Mouse (Mus musculus): ENCODE measurements around the gene Gm17581.
A peak's percentile ranks its signal among the peaks of the same experiment; 100 is the strongest.
"Not testable (repeated sequence)": the region's sequence is repeated elsewhere in the genome, so short reads cannot be mapped to it uniquely, and the experiment has no call there.

Gene Gm17581

GRCm38 (mm10) chr2:155737803-155738202 is 2.1 kb upstream of the Gm17581 start:
- DNase-seq (ENCODE audit: low spot score): no peak

- DNase-seq (ENCODE audit: low spot score): no peak
Measured at GRCm38 (mm10) chr2:155736936-155737335, 1.3 kb upstream of the Gm17581 start.

- DNase-seq (ENCODE audit: low spot score): no peak
Measured at GRCm38 (mm10) chr2:155735080-155735479, 586 bp downstream of the Gm17581 start.

- DNase-seq (ENCODE audit: low spot score): peak; percentile 78
Measured at GRCm38 (mm10) chr2:155729158-155729645, 6.5 kb downstream of the Gm17581 start, which contains the start of gene Edem2. Gene Edem2 (minus strand): TSS chr2:155729475.

GRCm38 (mm10) chr2:155728742-155729141 is 6.9 kb downstream of the Gm17581 start:
- DNase-seq (ENCODE audit: low spot score): no peak

GRCm38 (mm10) chr2:155727764-155728395 is 7.8 kb downstream of the Gm17581 start:
- no peak for DNase-seq (ENCODE audit: low spot score)

- no peak for DNase-seq (ENCODE audit: low spot score)
Measured at GRCm38 (mm10) chr2:155726302-155726701, 9.4 kb downstream of the Gm17581 start.

GRCm38 (mm10) chr2:155724526-155724925 is 11.1 kb downstream of the Gm17581 start:
- no peak for DNase-seq (ENCODE audit: low spot score)

GRCm38 (mm10) chr2:155724036-155724435 is 11.6 kb downstream of the Gm17581 start:
- DNase-seq (ENCODE audit: low spot score): no peak

GRCm38 (mm10) chr2:155720585-155720984 is 15.1 kb downstream of the Gm17581 start:
- DNase-seq (ENCODE audit: low spot score): no peak

- no peak for DNase-seq (ENCODE audit: low spot score)
Measured at GRCm38 (mm10) chr2:155717082-155717990, 18.3 kb downstream of the Gm17581 start.

- DNase-seq (ENCODE audit: low spot score): no peak
Measured at GRCm38 (mm10) chr2:155710557-155710956, 25.1 kb downstream of the Gm17581 start.

- peak; percentile 49 for DNase-seq (ENCODE audit: low spot score)
Measured at GRCm38 (mm10) chr2:155707251-155707650, 28.4 kb downstream of the Gm17581 start.

- no peak for DNase-seq (ENCODE audit: low spot score)
Measured at GRCm38 (mm10) chr2:155703630-155704029, 32.0 kb downstream of the Gm17581 start.

- DNase-seq (ENCODE audit: low spot score): no peak
Measured at GRCm38 (mm10) chr2:155701399-155701919, 34.2 kb downstream of the Gm17581 start.

- not testable (repeated sequence) for DNase-seq (ENCODE audit: low spot score)
Measured at GRCm38 (mm10) chr2:155698443-155698842, 37.2 kb downstream of the Gm17581 start.

- no peak for DNase-seq (ENCODE audit: low spot score)
Measured at GRCm38 (mm10) chr2:155696851-155697250, 38.8 kb downstream of the Gm17581 start.

GRCm38 (mm10) chr2:155696091-155696558 is 39.5 kb downstream of the Gm17581 start:
- DNase-seq (ENCODE audit: low spot score): peak; percentile 88

- no peak for DNase-seq (ENCODE audit: low spot score)
Measured at GRCm38 (mm10) chr2:155695316-155695715, 40.4 kb downstream of the Gm17581 start.

- DNase-seq (ENCODE audit: low spot score): no peak
Measured at GRCm38 (mm10) chr2:155694564-155694963, 41.1 kb downstream of the Gm17581 start.

GRCm38 (mm10) chr2:155693136-155693535 is 42.5 kb downstream of the Gm17581 start:
- DNase-seq (ENCODE audit: low spot score): no peak

- peak; percentile 98 for DNase-seq (ENCODE audit: low spot score)
Measured at GRCm38 (mm10) chr2:155691723-155692493, 43.8 kb downstream of the Gm17581 start, which contains the start of gene Trpc4ap. Gene Trpc4ap (minus strand): TSS chr2:155692384.

Measured in ovary, postnatal 14 days (tissue).